ENCODE assay signal across 35 mouse cellular contexts in the genomic region with DNA sequence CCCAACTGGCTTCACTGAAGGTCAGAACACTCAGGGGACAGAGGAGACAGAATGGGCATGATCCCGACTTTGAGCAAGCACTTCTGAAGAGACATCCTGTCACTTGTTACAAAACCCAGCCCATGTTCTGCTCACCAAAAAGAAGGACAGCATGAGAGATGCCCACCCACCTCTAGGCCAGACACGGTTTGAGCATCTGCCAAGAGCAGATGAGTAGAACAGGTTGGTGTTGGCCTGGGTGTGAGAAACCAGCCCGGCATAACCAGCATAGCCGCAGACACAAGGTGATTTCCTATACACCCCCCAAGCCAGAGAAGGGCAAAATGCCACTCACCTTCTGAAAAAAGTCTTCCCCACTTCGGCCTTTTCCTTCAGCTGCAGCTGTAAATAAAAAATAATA.
"Had no signal": no experiment of that assay in that cellular context is flagged by ENCODE, and none has a peak within 500 bp of the region (broad histone marks: within the 10 kb centered on the region; RNA-seq: fewer than 3 reads in every experiment).

No protein-coding gene starts in this region.

- H3K27me3 ChIP-seq: heart, embryonic 12.5 days; heart, embryonic 13.5 days; heart, embryonic 15.5 days; hindbrain, embryonic 12.5 days; hindbrain, embryonic 13.5 days; hindbrain, embryonic 15.5 days; intestine, embryonic 15.5 days; kidney, embryonic 15.5 days had no signal

- H3K4me1 ChIP-seq: heart, embryonic 10.5 days; heart, embryonic 12.5 days; heart, embryonic 13.5 days; heart, embryonic 15.5 days; hindbrain, embryonic 10.5 days; hindbrain, embryonic 12.5 days; hindbrain, embryonic 13.5 days; hindbrain, embryonic 15.5 days; intestine, embryonic 15.5 days; kidney, embryonic 15.5 days had no signal

- H3K4me2 ChIP-seq: heart, embryonic 11.5 days; heart, embryonic 12.5 days; heart, embryonic 13.5 days; heart, embryonic 15.5 days; hindbrain, embryonic 12.5 days; hindbrain, embryonic 13.5 days; hindbrain, embryonic 14.5 days; hindbrain, embryonic 15.5 days; intestine, embryonic 15.5 days; kidney, embryonic 15.5 days had no signal

- H3K9me3 ChIP-seq: heart, embryonic 10.5 days; heart, embryonic 12.5 days; heart, embryonic 13.5 days; heart, embryonic 15.5 days; hindbrain, embryonic 10.5 days; hindbrain, embryonic 12.5 days; hindbrain, embryonic 13.5 days; hindbrain, embryonic 15.5 days; intestine, embryonic 15.5 days; kidney, embryonic 15.5 days had no signal

- H3K4me3 ChIP-seq: heart, embryonic 10.5 days; heart, embryonic 12.5 days; heart, embryonic 13.5 days; heart, embryonic 15.5 days; hindbrain, embryonic 10.5 days; hindbrain, embryonic 12.5 days; hindbrain, embryonic 13.5 days; hindbrain, embryonic 15.5 days; intestine, embryonic 15.5 days; kidney, embryonic 15.5 days; layer of hippocampus, adult 2 months had no signal

- H3K27ac ChIP-seq: heart, embryonic 10.5 days; heart, embryonic 13.5 days; heart, embryonic 15.5 days; hindbrain, embryonic 10.5 days; hindbrain, embryonic 12.5 days; hindbrain, embryonic 13.5 days; hindbrain, embryonic 14.5 days; hindbrain, embryonic 15.5 days; hindbrain, postnatal 0 days; intestine, embryonic 15.5 days; kidney, embryonic 15.5 days; kidney, postnatal 0 days; layer of hippocampus, adult 2 months had no signal

- DNase-seq: heart, postnatal 10 days; heart, postnatal 14 days; heart, postnatal 36 days; heart, postnatal 4 days; kidney, adult 11 months; kidney, adult 18-20 months; kidney, adult 2 months; kidney, adult 8-10 months; kidney, adult 9 months; kidney, postnatal 10 days; kidney, postnatal 14 days; kidney, postnatal 25 days; kidney, postnatal 36 days; kidney, postnatal 4 days; layer of hippocampus, adult 9-11 months; layer of hippocampus, postnatal 36 days had no signal

- H3K36me3 ChIP-seq: heart, embryonic 10.5 days; heart, embryonic 12.5 days; heart, embryonic 13.5 days; heart, embryonic 15.5 days; hindbrain, embryonic 10.5 days; hindbrain, embryonic 12.5 days; hindbrain, embryonic 13.5 days; hindbrain, embryonic 15.5 days; intestine, embryonic 15.5 days; kidney, embryonic 15.5 days had no signal

- H3K9ac ChIP-seq: heart, embryonic 12.5 days; heart, embryonic 13.5 days; heart, embryonic 15.5 days; hindbrain, embryonic 12.5 days; hindbrain, embryonic 13.5 days; hindbrain, embryonic 14.5 days; hindbrain, embryonic 15.5 days; intestine, embryonic 15.5 days; kidney, embryonic 15.5 days had no signal

- ATAC-seq: hindbrain, embryonic 16.5 days; hindbrain, postnatal 0 days; inflammation-experienced regulatory T-cells, adult 6 months; intestine, embryonic 15.5 days; intestine, embryonic 16.5 days; intestine, postnatal 0 days had no signal
